Mouse (Mus musculus): ENCODE measurements at regions not wholly inside any gene's neighbourhood (a gene's known extent, or its start where the extent isn't known, plus 50 kb on each side); places are given as distances from the start of the nearest gene placed in this dataset.

- Histone ChIP-seq H3K79me2 (ENCODE audit: control insufficient read depth, insufficient read depth) (no peaks in the 10 kb centered on the region), H3K27me3 (ENCODE audit: control insufficient read depth, insufficient read depth, insufficient read length) (no peaks in the 10 kb centered on the region), H3K4me3 (ENCODE audit: insufficient read depth, poor library complexity, severe bottlenecking) (no peak overlapping the region), H3ac (ENCODE audit: control insufficient read depth, insufficient read length, low read depth) (no peak overlapping the region), H3K79me3 (ENCODE audit: low read depth) (no peaks in the 10 kb centered on the region), H3K36me3 (ENCODE audit: control insufficient read depth, insufficient read depth) (no peaks in the 10 kb centered on the region)
- TF ChIP-seq USF1 (IDR thresholded peaks at IDR 0.05; ENCODE audit: low read depth): no peak
- no peak for TF ChIP-seq MYOD1 (IDR thresholded peaks at IDR 0.05; ENCODE audit: control insufficient read depth, insufficient read length, low read depth)
- no peak for TF ChIP-seq FOSL1 (IDR thresholded peaks at IDR 0.05; ENCODE audit: insufficient read depth, low read length, poor library complexity, severe bottlenecking)
- TF ChIP-seq MAX (IDR thresholded peaks at IDR 0.05): no peak
- TF ChIP-seq CTCF (IDR thresholded peaks at IDR 0.05; ENCODE audit: control insufficient read depth, insufficient read depth, insufficient read length): no peak
- TF ChIP-seq CEBPB (IDR thresholded peaks at IDR 0.05; ENCODE audit: low read depth): no peak
- TF ChIP-seq MYOG (IDR thresholded peaks at IDR 0.05; ENCODE audit: control insufficient read depth, extremely low read depth, insufficient read length): no peak
Measured at GRCm38 (mm10) chr13:57282816-57283215, 387.0 kb upstream of the Trpc7 start.

- no peaks in the 10 kb centered on the region for H3K27me3 ChIP-seq (ENCODE audit: control insufficient read depth, insufficient read depth, insufficient read length)
- H3K4me3 ChIP-seq (ENCODE audit: insufficient read depth, poor library complexity, severe bottlenecking): no peak overlapping the region
- TF ChIP-seq CEBPB (IDR thresholded peaks at IDR 0.05; ENCODE audit: low read depth): no peak
- no peak for TF ChIP-seq MAX (IDR thresholded peaks at IDR 0.05)
- TF ChIP-seq MYOD1 (IDR thresholded peaks at IDR 0.05; ENCODE audit: control insufficient read depth, insufficient read length, low read depth): no peak
- no peak for TF ChIP-seq USF1 (IDR thresholded peaks at IDR 0.05; ENCODE audit: low read depth)
- TF ChIP-seq CTCF (IDR thresholded peaks at IDR 0.05; ENCODE audit: control insufficient read depth, insufficient read depth, insufficient read length): no peak
- no peak for TF ChIP-seq MYOG (IDR thresholded peaks at IDR 0.05; ENCODE audit: control insufficient read depth, extremely low read depth, insufficient read length)
- no peak for TF ChIP-seq FOSL1 (IDR thresholded peaks at IDR 0.05; ENCODE audit: insufficient read depth, low read length, poor library complexity, severe bottlenecking)
- H3K36me3 ChIP-seq (ENCODE audit: control insufficient read depth, insufficient read depth): no peaks in the 10 kb centered on the region
- H3ac ChIP-seq (ENCODE audit: control insufficient read depth, insufficient read length, low read depth): no peak overlapping the region
- H3K79me3 ChIP-seq (ENCODE audit: low read depth): no peaks in the 10 kb centered on the region
- no peaks in the 10 kb centered on the region for H3K79me2 ChIP-seq (ENCODE audit: control insufficient read depth, insufficient read depth)
Measured at GRCm38 (mm10) chr13:57281941-57282710, 386.3 kb upstream of the Trpc7 start.

- Histone ChIP-seq H3K36me3 (ENCODE audit: control insufficient read depth, insufficient read depth) (no peaks in the 10 kb centered on the region), H3ac (ENCODE audit: control insufficient read depth, insufficient read length, low read depth) (no peak overlapping the region), H3K79me2 (ENCODE audit: control insufficient read depth, insufficient read depth) (no peaks in the 10 kb centered on the region), H3K27me3 (ENCODE audit: control insufficient read depth, insufficient read depth, insufficient read length) (no peaks in the 10 kb centered on the region), H3K4me3 (ENCODE audit: insufficient read depth, poor library complexity, severe bottlenecking) (no peak overlapping the region), H3K79me3 (ENCODE audit: low read depth) (no peaks in the 10 kb centered on the region)
- TF ChIP-seq CEBPB (IDR thresholded peaks at IDR 0.05; ENCODE audit: low read depth): no peak
- no peak for TF ChIP-seq MYOG (IDR thresholded peaks at IDR 0.05; ENCODE audit: control insufficient read depth, extremely low read depth, insufficient read length)
- no peak for TF ChIP-seq MYOD1 (IDR thresholded peaks at IDR 0.05; ENCODE audit: control insufficient read depth, insufficient read length, low read depth)
- TF ChIP-seq MAX (IDR thresholded peaks at IDR 0.05): no peak
- TF ChIP-seq CTCF (IDR thresholded peaks at IDR 0.05; ENCODE audit: control insufficient read depth, insufficient read depth, insufficient read length): no peak
- TF ChIP-seq USF1 (IDR thresholded peaks at IDR 0.05; ENCODE audit: low read depth): no peak
- TF ChIP-seq FOSL1 (IDR thresholded peaks at IDR 0.05; ENCODE audit: insufficient read depth, low read length, poor library complexity, severe bottlenecking): no peak
Measured at GRCm38 (mm10) chr13:57281504-57281903, 385.7 kb upstream of the Trpc7 start.

- H3K36me3 ChIP-seq (ENCODE audit: control insufficient read depth, insufficient read depth): no peaks in the 10 kb centered on the region
- no peak overlapping the region for H3ac ChIP-seq (ENCODE audit: control insufficient read depth, insufficient read length, low read depth)
- H3K27me3 ChIP-seq (ENCODE audit: control insufficient read depth, insufficient read depth, insufficient read length): no peaks in the 10 kb centered on the region
- H3K79me2 ChIP-seq (ENCODE audit: control insufficient read depth, insufficient read depth): no peaks in the 10 kb centered on the region
- no peak overlapping the region for H3K4me3 ChIP-seq (ENCODE audit: insufficient read depth, poor library complexity, severe bottlenecking)
- no peaks in the 10 kb centered on the region for H3K79me3 ChIP-seq (ENCODE audit: low read depth)
- TF ChIP-seq CTCF (IDR thresholded peaks at IDR 0.05; ENCODE audit: control insufficient read depth, insufficient read depth, insufficient read length): no peak
- TF ChIP-seq MAX (IDR thresholded peaks at IDR 0.05): no peak
- no peak for TF ChIP-seq MYOD1 (IDR thresholded peaks at IDR 0.05; ENCODE audit: control insufficient read depth, insufficient read length, low read depth)
- TF ChIP-seq FOSL1 (IDR thresholded peaks at IDR 0.05; ENCODE audit: insufficient read depth, low read length, poor library complexity, severe bottlenecking): no peak
- TF ChIP-seq CEBPB (IDR thresholded peaks at IDR 0.05; ENCODE audit: low read depth): no peak
- TF ChIP-seq MYOG (IDR thresholded peaks at IDR 0.05; ENCODE audit: control insufficient read depth, extremely low read depth, insufficient read length): no peak
- TF ChIP-seq USF1 (IDR thresholded peaks at IDR 0.05; ENCODE audit: low read depth): no peak
Measured at GRCm38 (mm10) chr13:57278580-57278979, 382.8 kb upstream of the Trpc7 start.

GRCm38 (mm10) chr13:57277076-57277475 is 381.3 kb upstream of the Trpc7 start:
- Histone ChIP-seq H3K79me3 (ENCODE audit: low read depth) (no peaks in the 10 kb centered on the region), H3K36me3 (ENCODE audit: control insufficient read depth, insufficient read depth) (no peaks in the 10 kb centered on the region), H3K4me3 (ENCODE audit: insufficient read depth, poor library complexity, severe bottlenecking) (no peak overlapping the region), H3K27me3 (ENCODE audit: control insufficient read depth, insufficient read depth, insufficient read length) (no peaks in the 10 kb centered on the region), H3ac (ENCODE audit: control insufficient read depth, insufficient read length, low read depth) (no peak overlapping the region), H3K79me2 (ENCODE audit: control insufficient read depth, insufficient read depth) (no peaks in the 10 kb centered on the region)
- no peak for TF ChIP-seq MYOG (IDR thresholded peaks at IDR 0.05; ENCODE audit: control insufficient read depth, extremely low read depth, insufficient read length)

GRCm38 (mm10) chr13:57275871-57276270 is 380.1 kb upstream of the Trpc7 start:
- no peak overlapping the region for H3K4me3 ChIP-seq (ENCODE audit: insufficient read depth, poor library complexity, severe bottlenecking)
- TF ChIP-seq MYOG (IDR thresholded peaks at IDR 0.05; ENCODE audit: control insufficient read depth, extremely low read depth, insufficient read length) (no peak), CTCF (IDR thresholded peaks at IDR 0.05; ENCODE audit: control insufficient read depth, insufficient read depth, insufficient read length) (no peak), MAX (IDR thresholded peaks at IDR 0.05) (no peak), CEBPB (IDR thresholded peaks at IDR 0.05; ENCODE audit: low read depth) (no peak)
- H3K27me3 ChIP-seq (ENCODE audit: control insufficient read depth, insufficient read depth, insufficient read length): no peaks in the 10 kb centered on the region
- H3K36me3 ChIP-seq (ENCODE audit: control insufficient read depth, insufficient read depth): no peaks in the 10 kb centered on the region
- no peaks in the 10 kb centered on the region for H3K79me2 ChIP-seq (ENCODE audit: control insufficient read depth, insufficient read depth)
- H3ac ChIP-seq (ENCODE audit: control insufficient read depth, insufficient read length, low read depth): no peak overlapping the region
- no peaks in the 10 kb centered on the region for H3K79me3 ChIP-seq (ENCODE audit: low read depth)
